Mouse (Mus musculus) hematopoietic stem cell, adult 5-6 weeks (primary cell): ENCODE measurements around the gene Rgl2. TPM values are rescaled to one million over a fixed set of nuclear protein-coding genes. Genes with fewer than 3 reads are reported as not detected.
"Not testable (repeated sequence)": the region's sequence is repeated elsewhere in the genome, so short reads cannot be mapped to it uniquely, and the experiment has no call there.

Experiments
- ATAC-seq, 2 experiments: fragments of 125-278 bp in 1 of 2; replicated peaks in 1 of 2; 2 replicates each; pipeline ENCODE4 v1.8.0; 2016 to 2017; ENCODE audit warnings: inconsistent platforms in 2 of 2, mild to moderate bottlenecking in 2 of 2, moderate number of reproducible peaks in 2 of 2, low read depth in 1 of 2, moderate TSS enrichment in 1 of 2; ENCODE audit not compliant: low FRiP score in 2 of 2, poor library complexity in 2 of 2, severe bottlenecking in 2 of 2, insufficient read depth in 1 of 2, low TSS enrichment in 1 of 2
- total RNA-seq: library from RNA; stranded (forward); fragments of 172-1452, 232-1000 nt; gene quantifications from 2 replicates; pipeline ENCODE4 v1.2.3, GENCODE M21; 2017

Rgl2 gene
- total RNA-seq, 1 experiment from 2014 or later = 36.6 TPM

- ATAC-seq = no peak
Measured at GRCm38 (mm10) chr17:33902491-33902890, 26.9 kb upstream of the Rgl2 start.

GRCm38 (mm10) chr17:33903911-33904651, 25.3 kb upstream of the Rgl2 start:
- ATAC-seq = not testable (repeated sequence)

DNA sequence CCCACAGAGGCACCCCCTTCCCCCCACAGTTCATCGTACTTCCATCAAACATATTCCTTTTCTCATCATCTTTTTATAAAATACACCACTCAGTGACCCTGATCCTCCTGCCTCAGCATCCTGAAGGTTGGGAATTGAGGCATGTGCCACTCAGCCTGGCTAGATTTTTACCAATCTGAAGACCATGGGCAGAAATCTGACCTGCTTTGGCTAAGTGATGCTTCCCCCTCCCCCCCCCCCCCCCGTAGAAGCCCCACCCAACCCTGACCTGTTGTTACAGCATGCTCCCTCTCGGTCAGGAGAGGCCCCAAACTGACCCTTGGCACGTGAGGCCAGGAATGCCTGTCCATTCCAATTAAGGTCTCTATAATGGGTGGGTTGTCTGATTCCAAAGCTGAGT, 24.5 kb upstream of the Rgl2 start, which contains the start of gene Platr17:
Gene Platr17 (plus strand): TSS at position 301 of the 400 bp plus-strand sequence.
- ATAC-seq = not testable (repeated sequence)

GRCm38 (mm10) chr17:33908331-33909076, 20.8 kb upstream of the Rgl2 start:
- ATAC-seq = peak; percentile 6 to 31

GRCm38 (mm10) chr17:33909077-33909868, 20.1 kb upstream of the Rgl2 start, which contains the start of gene Daxx:
Daxx (plus strand) TSS chr17:33909414.
- ATAC-seq = peak; percentile 82 to 92

- peak; percentile 15; a peak in 1 of 4 replicates for ATAC-seq
Measured at GRCm38 (mm10) chr17:33909869-33910250, 19.5 kb upstream of the Rgl2 start.

GRCm38 (mm10) chr17:33910346-33911051, 18.8 kb upstream of the Rgl2 start:
- no peak for ATAC-seq

GRCm38 (mm10) chr17:33911052-33911812, 18.1 kb upstream of the Rgl2 start:
- ATAC-seq = no peak

DNA sequence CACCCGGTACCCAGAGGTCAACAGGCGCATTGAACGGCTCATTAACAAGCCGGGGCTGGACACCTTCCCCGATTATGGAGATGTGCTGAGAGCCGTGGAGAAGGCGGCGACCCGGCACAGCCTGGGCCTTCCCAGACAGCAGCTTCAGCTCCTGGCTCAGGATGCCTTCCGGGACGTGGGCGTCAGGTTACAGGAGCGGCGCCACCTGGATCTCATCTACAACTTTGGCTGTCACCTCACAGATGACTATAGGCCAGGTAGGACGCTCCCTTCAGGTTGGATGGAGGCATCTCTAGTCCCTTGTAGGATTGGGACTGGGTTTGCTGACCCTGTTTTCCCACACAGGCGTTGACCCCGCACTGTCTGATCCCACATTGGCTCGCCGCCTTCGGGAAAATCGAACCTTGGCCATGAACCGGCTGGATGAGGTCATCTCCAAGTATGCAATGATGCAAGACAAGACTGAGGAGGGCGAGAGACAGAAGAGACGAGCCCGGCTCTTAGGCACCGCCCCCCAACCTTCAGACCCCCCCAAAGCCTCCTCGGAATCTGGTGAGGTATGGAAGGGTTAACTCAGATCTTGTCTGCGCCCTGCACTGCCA, 17.4 kb upstream of the Rgl2 start:
- no peak for ATAC-seq

DNA sequence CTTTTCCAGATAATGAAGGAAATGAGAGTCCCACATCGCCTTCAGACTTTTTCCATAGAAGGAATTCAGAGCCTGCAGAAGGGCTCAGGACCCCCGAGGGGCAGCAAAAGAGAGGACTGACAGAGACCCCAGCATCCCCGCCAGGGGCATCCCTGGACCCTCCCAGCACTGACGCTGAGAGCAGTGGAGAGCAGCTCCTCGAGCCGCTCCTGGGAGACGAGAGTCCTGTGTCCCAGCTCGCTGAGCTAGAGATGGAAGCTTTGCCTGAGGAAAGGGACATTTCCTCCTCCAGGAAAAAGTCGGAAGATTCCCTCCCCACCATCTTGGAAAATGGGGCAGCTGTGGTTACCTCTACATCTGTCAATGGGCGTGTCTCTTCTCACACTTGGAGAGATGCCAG, 16.1 kb upstream of the Rgl2 start:
- ATAC-seq = no peak

DNA sequence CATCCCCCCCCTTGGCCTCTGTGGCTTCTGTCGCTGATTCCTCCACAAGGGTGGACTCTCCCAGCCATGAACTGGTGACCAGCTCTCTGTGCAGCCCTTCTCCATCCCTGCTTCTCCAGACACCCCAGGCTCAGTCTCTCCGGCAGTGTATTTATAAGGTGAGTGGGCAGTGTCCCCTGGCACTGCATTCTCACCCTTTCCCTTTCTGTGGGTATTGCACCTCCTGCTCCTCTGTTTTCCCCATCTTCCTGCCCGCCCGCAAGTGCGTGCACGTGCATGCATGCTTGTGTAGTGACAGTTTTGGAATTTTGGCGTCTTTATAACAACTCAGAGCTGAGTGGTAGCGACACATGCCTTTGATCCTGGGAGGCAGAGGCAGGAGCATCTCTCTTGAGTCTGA, 15.4 kb upstream of the Rgl2 start:
- ATAC-seq = no peak

- no peak for ATAC-seq
Measured at GRCm38 (mm10) chr17:33914969-33915391, 14.4 kb upstream of the Rgl2 start.

- peak; percentile 77 to 78 for ATAC-seq
Measured at GRCm38 (mm10) chr17:33915671-33916250, 13.6 kb upstream of the Rgl2 start, which contains the start of the genes Tapbp and Zbtb22. Tapbp (plus strand) TSS chr17:33915899. Zbtb22 (plus strand) TSS chr17:33915904.

- ATAC-seq = no peak
Measured at GRCm38 (mm10) chr17:33916294-33916693, 13.0 kb upstream of the Rgl2 start.

DNA sequence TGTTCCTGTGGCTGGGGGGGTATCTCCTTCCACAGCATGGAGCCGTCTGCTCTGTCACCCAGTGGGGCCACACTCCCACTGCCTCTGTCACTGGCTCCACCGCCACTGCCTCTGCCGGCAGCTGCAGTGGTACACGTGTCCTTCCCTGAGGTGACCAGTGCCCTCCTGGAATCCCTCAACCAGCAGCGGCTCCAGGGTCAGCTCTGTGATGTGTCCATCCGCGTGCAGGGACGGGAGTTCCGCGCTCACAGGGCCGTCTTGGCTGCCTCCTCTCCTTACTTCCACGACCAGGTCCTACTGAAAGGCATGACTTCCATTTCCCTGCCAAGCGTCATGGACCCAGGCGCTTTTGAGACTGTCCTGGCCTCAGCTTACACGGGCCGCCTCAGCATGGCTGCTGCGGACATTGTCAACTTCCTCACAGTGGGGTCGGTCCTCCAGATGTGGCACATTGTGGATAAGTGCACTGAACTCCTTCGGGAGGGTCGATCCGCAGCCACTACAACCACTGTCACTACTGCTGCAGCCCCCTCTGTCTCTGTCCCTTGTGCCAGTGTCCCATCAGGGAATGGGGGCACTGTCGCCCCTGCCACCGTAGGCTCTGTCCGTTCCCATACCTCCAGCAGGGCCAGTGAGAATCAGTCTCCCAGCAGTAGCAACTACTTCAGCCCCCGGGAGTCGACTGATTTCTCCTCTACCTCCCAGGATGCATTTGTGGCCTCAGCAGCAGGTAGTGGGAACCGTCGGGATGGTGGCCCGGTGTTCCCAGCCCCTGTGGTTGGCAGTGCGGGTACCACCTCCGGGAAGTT, 12.3 kb upstream of the Rgl2 start:
- no peak for ATAC-seq
